Mouse (Mus musculus) neutrophil, adult 5-6 weeks (primary cell): ENCODE results near the gene Slc22a15. TPM values are rescaled to one million over a fixed set of nuclear protein-coding genes. Genes with fewer than 3 reads are reported as not detected.
"Not testable (repeated sequence)": the region's sequence is repeated elsewhere in the genome, so short reads cannot be mapped to it uniquely, and the experiment has no call there.

Source experiments
- ATAC-seq: fragments of 151-379, 151-347 bp; 2 replicates; pipeline ENCODE4 v1.8.0; 2017; ENCODE audit warnings: mild to moderate bottlenecking, moderate TSS enrichment; ENCODE audit not compliant: insufficient number of reproducible peaks, poor library complexity, low FRiP score, severe bottlenecking; ENCODE audit errors: extremely low read depth
- total RNA-seq: library from RNA; stranded (forward); fragments of 200-1000 nt; gene quantifications from 2 replicates; pipeline ENCODE4 v1.2.3, GENCODE M21; 2017

Gene Slc22a15
- total RNA-seq, 1 experiment from 2014 or later: 42.6 TPM

DNA sequence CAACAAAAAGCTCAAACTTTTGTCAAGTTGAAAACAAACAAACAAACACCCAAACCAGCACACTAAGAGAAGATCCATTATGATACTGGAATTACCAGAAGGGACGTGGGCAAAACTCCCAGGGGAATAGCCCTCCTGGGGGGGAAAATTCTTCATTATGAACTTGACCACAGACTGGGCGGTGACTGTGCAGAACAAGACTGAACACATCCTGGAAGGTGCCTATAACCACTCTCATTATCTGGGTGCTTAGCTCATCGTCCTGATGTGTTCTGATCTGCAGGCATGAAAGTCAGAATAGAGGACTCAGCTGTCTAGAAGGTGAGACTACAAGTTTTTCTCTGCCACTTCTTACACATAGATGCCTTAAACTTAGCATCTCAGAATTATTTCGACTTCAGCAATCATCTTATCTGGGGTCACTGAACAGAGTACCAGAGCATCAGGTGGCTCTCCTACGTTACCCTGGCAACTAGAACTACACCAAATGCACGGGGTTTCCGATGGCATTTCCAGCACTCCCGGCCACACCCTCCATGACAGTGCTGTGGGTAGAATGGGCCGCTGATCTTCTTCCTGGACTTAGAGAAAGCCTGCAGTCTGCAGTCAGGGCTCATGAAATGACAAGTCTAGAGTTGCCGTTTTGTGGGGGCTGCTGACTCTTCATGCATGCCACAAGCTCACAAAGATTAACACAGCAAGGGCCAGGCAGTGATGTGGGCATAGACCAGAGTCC is 94.2 kb downstream of the Slc22a15 start:
- ATAC-seq: no peak

DNA sequence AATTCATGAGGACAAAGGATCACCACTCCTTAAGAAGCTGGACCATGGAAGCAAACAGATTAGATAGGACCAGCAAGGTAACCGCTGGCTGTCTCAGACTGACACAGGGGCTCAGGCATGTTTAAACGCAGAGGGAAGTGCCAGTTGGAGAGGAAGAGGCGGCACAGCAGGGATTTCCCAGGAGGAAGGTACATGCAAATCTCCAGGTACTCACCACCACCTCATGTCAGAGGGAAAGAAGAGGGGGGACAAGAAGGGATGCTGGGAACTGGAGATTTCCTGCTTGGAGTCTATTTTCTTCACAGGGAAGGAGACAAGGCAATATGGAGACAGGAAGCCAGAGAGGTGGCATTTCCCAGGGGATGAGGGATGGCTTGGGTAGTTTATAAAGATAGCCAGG is 95.7 kb downstream of the Slc22a15 start:
- no peak for ATAC-seq

DNA sequence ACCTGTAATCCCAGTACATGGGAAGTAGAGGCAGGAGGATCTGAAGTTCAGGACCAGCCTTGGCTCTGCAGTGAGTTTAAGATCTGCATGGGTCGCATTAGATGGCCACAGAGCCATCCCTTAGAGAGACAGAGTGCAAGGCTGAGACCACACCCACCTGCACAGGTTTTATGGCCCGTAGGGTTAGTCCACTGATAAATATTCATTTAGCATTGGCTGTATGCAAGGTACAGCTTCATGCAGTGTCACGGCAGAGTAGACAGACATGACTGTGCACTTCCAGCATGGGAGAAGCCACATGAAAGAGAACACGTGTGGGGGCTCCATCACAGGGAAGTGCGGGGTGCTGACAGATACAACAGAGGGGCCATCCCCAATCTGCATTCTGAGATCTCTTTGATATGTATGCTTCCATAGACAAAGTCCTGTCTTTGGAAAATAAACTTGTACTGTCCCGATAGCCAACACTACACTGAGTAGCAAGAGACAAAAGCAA is 97.0 kb downstream of the Slc22a15 start:
- no peak for ATAC-seq

DNA sequence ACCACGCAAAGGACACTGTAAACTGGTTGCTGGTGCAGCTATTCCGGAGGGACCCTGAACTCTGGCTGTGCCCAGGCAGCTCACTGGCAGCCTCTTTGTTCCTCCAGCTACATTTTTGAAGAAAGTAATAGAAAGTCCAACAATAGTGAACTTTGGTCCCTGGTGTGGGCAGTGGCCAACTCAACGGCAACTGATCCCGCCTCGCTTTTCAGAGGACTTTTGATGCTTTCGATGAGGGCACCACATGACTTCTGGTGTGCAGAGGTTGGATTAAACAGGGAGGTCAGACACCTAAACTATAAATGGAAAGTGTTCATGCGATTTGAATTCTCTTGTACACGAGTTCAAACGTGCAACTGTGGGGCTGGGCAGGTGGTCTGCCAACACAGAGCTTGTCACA is 99.9 kb downstream of the Slc22a15 start:
- ATAC-seq: no peak

DNA sequence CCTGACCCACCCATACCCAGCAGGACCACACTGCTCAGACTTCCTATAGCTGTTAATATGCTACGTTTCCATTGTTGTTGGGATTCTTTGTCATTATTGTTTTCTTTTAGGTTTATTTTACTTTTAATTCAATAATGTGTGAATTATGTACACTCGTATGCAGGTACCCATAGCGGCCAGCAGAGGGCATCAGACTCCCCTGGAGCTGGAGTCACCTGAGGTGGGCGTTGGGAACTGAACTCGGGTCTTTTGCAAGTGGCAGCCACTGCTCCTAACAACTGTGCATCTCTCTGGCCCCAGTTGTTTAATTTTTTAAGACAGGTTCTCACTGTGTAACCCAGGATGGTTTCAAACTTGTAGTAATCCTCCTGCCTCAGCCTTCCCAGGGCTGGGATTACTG is 102.2 kb downstream of the Slc22a15 start:
- ATAC-seq: no peak

DNA sequence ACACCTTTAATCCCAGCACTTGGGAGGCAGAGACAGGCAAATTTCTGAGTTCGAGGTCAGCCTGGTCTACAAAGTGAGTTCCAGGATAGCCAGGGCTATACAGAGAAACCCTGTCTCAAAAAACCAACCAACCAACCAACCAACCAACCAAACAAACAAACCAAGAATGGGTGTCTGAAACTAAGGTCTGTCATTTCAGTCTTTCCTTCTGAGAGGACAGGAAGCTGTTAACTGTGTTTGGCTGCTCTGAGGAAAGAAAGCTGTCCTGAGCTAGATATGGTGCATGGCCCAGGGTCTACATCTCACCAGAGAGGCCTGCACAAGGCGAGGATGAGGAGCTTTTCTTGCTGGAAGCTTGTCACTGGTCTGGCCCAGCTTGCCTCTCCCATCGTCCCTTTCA is 103.5 kb downstream of the Slc22a15 start:
- ATAC-seq: not testable (repeated sequence)

DNA sequence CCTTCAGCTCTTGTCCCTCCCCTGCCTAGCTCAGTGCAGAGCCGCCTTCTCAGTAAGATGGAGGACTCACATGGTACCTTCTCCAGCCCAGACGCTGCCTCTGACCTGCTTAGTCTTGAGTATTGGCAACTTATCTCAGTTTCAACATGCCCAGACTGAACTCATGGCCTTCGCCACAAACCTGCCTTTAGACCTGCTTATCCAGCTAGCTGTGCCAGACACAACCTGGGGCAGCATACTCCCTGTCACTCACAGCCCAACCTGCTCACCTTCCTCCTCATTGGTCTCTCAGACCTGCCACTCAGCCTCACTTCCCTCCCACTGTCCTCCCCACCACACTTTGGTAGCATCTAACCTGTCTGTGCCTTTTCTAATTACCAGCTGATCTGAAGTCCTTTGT is 108.2 kb downstream of the Slc22a15 start:
- ATAC-seq: no peak

DNA sequence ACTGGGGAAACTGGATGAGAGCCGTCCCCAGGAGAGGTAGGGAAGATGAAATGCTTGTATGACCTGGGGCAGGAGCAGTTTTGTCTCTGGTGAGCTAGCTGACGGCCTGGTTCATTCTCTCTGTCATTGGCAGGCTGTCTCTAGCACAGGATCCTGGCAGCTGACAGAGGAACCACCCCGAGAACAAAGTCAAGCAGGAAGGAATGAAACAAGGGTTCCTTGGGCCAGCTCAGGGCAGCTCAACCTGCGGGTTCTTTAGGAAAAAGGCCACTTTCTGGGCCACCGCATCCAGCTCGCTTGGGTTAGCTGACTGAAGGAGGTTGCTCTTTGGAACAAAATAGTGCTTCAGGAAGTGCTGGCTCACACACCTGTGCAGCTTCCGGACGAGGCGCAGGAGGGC is 109.5 kb downstream of the Slc22a15 start:
- ATAC-seq: no peak

DNA sequence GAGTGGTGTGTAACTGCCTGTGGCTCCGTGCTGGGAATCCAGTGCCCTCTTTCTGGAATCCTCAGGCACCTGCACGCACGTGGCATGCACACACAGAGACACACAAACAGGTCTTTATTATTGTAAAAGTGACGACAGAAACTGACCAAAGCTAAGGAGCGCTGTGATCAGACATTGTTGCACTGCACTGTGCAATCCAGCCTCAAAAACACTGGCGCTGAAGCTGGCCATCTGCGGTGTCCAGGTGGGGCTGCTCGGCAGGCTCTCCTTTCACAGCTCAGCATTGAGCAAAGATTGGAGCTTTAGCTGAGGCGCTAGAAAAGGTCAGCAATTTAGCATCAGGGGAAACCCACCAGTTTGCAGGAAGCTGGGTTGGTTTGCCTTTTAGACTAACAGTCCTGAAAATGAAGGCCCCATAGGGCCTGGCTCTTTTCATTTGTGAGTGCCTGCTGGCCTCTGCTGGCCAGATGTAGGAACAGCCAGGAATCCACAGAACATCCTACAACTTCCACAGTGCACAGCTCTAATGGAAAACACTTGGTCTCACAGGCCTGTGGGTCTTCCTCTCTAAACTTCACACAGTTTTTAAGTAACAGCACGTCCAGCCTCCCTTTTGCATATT is 111.8 kb downstream of the Slc22a15 start:
- peak; percentile 17; the same call in 1 of the 2 replicates for ATAC-seq

DNA sequence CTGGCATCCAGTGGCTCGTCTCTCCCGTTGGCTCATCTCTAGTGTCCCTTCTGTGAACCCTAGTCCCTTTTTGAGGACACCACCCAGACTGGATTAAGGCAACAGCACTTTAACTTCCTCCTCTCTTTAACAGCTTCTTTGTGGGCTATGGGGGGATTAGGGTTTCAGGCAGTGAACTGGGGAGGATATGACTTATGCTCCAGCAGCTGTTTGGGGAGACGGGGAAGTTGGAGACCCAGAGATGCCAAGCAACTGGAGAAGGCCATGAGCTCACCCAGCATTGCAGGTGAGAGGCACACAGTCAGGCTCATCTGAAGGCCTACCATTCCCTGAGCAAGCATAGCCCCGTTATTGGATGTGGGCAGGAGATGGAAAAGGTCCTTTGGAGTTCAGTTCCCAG is 112.3 kb downstream of the Slc22a15 start:
- ATAC-seq: no peak

DNA sequence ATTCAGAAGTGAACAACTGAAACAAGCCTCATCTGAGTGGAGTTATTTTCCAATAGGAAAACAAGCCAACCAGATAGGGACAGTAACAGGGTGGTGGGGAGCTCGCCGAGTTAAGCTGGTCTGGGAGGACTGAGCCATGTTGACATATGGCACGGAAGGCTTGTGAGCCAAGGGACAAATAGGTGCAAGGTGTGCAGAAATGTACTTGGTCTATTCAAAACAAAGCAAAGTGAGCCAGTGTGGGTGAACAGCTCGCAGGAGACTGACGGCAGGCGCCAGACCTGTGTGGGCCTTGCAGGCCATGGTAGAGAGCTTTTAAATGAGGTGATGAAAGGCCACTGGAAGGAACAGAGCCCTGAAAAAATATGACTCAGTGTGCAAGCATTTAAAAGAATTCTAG is 116.6 kb downstream of the Slc22a15 start:
- ATAC-seq: no peak

DNA sequence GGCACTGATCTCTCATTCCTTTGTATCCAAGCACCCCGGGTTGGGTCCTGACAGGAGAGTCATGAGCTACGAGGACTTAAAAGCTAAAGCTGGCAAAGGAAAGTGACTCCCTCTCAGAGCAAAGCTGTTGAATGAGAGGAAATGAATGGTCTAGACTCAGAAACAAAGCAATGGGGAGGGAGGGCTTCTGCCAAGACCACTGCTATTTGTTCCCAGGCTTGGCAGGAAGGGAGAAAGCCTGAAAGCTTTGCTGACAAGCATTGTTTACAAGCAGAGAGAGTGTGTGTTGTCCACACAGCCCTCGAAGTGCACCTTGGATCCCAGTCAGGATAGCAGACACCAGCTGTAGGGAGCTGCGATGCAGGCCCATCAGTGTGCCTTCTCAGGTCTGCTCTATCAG is 117.3 kb downstream of the Slc22a15 start:
- ATAC-seq: no peak

DNA sequence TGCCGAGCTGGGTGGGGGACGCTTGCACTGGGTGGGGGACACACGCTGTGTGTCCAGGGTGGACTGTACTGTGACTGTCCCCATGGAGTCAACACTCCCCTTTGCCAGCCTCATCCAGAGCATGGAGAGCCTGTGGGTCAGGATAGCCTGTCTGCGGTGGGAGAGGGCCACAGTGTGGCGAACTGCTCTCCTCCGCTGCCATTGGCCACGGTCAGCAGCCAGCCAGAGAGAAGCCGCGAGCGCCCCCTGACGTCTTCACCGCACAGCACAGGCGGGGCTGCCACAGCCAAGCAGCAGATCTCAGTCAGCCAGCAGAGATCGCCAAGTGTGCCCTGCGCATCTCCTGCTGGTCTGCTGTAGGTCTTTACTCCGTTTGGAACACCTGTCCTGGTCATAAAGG is 118.1 kb downstream of the Slc22a15 start:
- ATAC-seq: no peak

Other genes with a start within 250 kb of the Slc22a15 start
- gene Mab21l3, start 75.5 kb downstream of the Slc22a15 start, total RNA-seq: not detected in 2 replicates
- gene Nhlh2, start 85.6 kb upstream of the Slc22a15 start, total RNA-seq: not detected in 2 replicates
- gene Casq2, start 162.0 kb upstream of the Slc22a15 start, total RNA-seq: not detected in 2 replicates